Mouse (Mus musculus) brain, embryonic 14.5 days (tissue): Measurements from ENCODE around the gene Krt78.

Source experiments
- CTCF ChIP-seq: fragments of 200-500 bp; IDR thresholded peaks from 2 replicates; pipeline ENCODE4 v1.5.1; 2012; ENCODE audit warnings: inconsistent platforms, mild to moderate bottlenecking, moderate library complexity, borderline replicate concordance; ENCODE audit not compliant: insufficient read depth, insufficient read length; ENCODE audit errors: extremely low read depth
- POLR2A ChIP-seq: fragments of 200-500 bp; IDR thresholded peaks from 2 replicates; pipeline ENCODE4 v1.6.1; 2012; ENCODE audit warnings: mild to moderate bottlenecking, inconsistent platforms, borderline replicate concordance; ENCODE audit not compliant: poor library complexity, insufficient read depth, insufficient read length, severe bottlenecking; ENCODE audit errors: extremely low read depth

GRCm38 (mm10) chr15:101902171-101903149 is 51.6 kb downstream of the Krt78 start:
- TF ChIP-seq POLR2A (no peak), CTCF (peak; percentile 6; the same call in 1 of the 2 replicates)
